Mouse (Mus musculus) stomach, postnatal 0 days (tissue): ENCODE data around the gene Mvk.

Experiments
- CTCF ChIP-seq: IDR thresholded peaks from 2 replicates; pipeline ENCODE4 v1.5.1; 2016; ENCODE audit warnings: antibody characterized with exemption, low read depth, mild to moderate bottlenecking, moderate library complexity
- EP300 ChIP-seq: optimal IDR thresholded peaks from 2 replicates; pipeline ENCODE3; 2016; ENCODE audit warnings: antibody characterized with exemption

DNA sequence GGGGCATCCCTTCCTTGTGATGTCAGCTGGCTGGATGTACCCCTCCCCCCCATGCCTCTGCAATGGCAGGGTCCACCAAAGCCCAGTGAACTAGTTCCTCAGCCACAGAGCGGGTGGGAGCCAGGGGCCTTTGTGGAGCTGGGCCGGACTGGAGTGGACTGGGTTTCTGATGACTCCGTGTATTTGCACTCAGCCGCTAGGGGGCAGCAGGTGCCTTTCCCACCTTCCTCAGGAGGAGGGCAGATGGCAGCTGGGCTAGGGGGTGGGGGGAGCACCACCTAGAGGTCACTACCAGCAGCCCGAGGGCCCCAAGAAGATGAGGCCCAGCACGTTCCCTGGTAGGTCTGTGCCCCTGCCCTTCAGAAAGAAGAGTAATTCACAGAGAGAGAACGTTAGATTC lies 17.2 kb downstream of the Mvk start:
- TF ChIP-seq CTCF (peak; percentile 95), EP300 (no peak)
